Mouse (Mus musculus): ENCODE measurements at regions not wholly inside any gene's neighbourhood (a gene's known extent, or its start where the extent isn't known, plus 50 kb on each side); places are given as distances from the start of the nearest gene placed in this dataset.

- no peak for TF ChIP-seq GATA1 (IDR thresholded peaks at IDR 0.05; ENCODE audit: borderline replicate concordance, low read length)
- no peak for TF ChIP-seq FLI1 (IDR thresholded peaks at IDR 0.05; ENCODE audit: low read length)
Measured at GRCm38 (mm10) chr3:147118622-147119021, 266.5 kb downstream of the Ttll7 start.

Data from megakaryocyte, embryonic 14.5 days (primary cell).